Comparison of ENCODE assay signal across 8 mouse cellular contexts in genomic region chr11:119040600-119041324, GRCm38 (mm10). TPM values are rescaled to one million over a fixed set of nuclear protein-coding genes. Genes with fewer than 3 reads are reported as not detected.
DNase-seq lines count a peak whose midpoint lies in the region; ATAC-seq lines count a peak whose summit lies in the region.

TSS of gene Cbx8 (minus strand) at chr11:119040969.

- peak within 1 kb of the TSS; percentile 70 for H3K4me3 ChIP-seq in forebrain, embryonic 10.5 days
- H3K4me3 ChIP-seq in heart, embryonic 16.5 days (ENCODE audit: low read length), result peak within 1 kb of the TSS; percentile 82
- H3K4me3 ChIP-seq in liver, embryonic 15.5 days (replicated peaks), result peak within 1 kb of the TSS; percentile 66
- H3K4me3 ChIP-seq in neural tube, embryonic 12.5 days, result peak within 1 kb of the TSS; percentile 66

- no peaks in the 10 kb centered on the region for H3K9me3 ChIP-seq in forebrain, embryonic 10.5 days
- no peaks in the 10 kb centered on the region for H3K9me3 ChIP-seq in heart, embryonic 16.5 days (replicated peaks; ENCODE audit: control insufficient read depth, low read length)
- no peaks in the 10 kb centered on the region for H3K9me3 ChIP-seq in liver, embryonic 15.5 days (replicated peaks)
- H3K9me3 ChIP-seq in neural tube, embryonic 12.5 days, result no peaks in the 10 kb centered on the region

- peaks cover 10% of the 10 kb centered on the region for H3K36me3 ChIP-seq in forebrain, embryonic 10.5 days (replicated peaks)
- H3K36me3 ChIP-seq in heart, embryonic 16.5 days (ENCODE audit: control insufficient read depth, insufficient read depth), result peaks cover 7% of the 10 kb centered on the region
- H3K36me3 ChIP-seq in liver, embryonic 15.5 days (replicated peaks), result peaks cover 12% of the 10 kb centered on the region; the same call in 1 of the 2 replicates
- H3K36me3 ChIP-seq in neural tube, embryonic 12.5 days, result peaks cover 11% of the 10 kb centered on the region; the same call in 1 of the 2 replicates

- H3K9ac ChIP-seq in heart, embryonic 16.5 days (ENCODE audit: low read length), result peak within 1 kb of the TSS; percentile 92
- peak within 1 kb of the TSS; percentile 58 for H3K9ac ChIP-seq in liver, embryonic 15.5 days
- peak within 1 kb of the TSS; percentile 80 for H3K9ac ChIP-seq in neural tube, embryonic 12.5 days

- H3K27me3 ChIP-seq in forebrain, embryonic 10.5 days (ENCODE audit: poor library complexity, severe bottlenecking), result peaks cover 92% of the 10 kb centered on the region
- peaks cover 55% of the 10 kb centered on the region for H3K27me3 ChIP-seq in heart, embryonic 16.5 days (ENCODE audit: control insufficient read depth, insufficient read depth, low read length)
- H3K27me3 ChIP-seq in liver, embryonic 15.5 days, result peaks cover 100% of the 10 kb centered on the region
- peaks cover 78% of the 10 kb centered on the region for H3K27me3 ChIP-seq in neural tube, embryonic 12.5 days (replicated peaks)

- peak; percentile 96 for ATAC-seq in heart, embryonic 16.5 days (replicated peaks; ENCODE audit: extremely low read depth, insufficient read depth, low FRiP score)
- peak; percentile 84 for ATAC-seq in liver, embryonic 15.5 days (ENCODE audit: insufficient read depth)
- ATAC-seq in neural tube, embryonic 12.5 days (ENCODE audit: low FRiP score, low read depth), result peak; percentile 90

- under 1% methylated on average over 63 of the region's 63 CpGs for WGBS in forebrain, embryonic 10.5 days
- under 1% methylated on average over 54 of the region's 63 CpGs for WGBS in heart, embryonic 16.5 days
- WGBS in liver, embryonic 15.5 days (ENCODE audit: insufficient replicate concordance), result under 1% methylated on average over 62 of the region's 63 CpGs
- under 1% methylated on average over 58 of the region's 63 CpGs for WGBS in neural tube, embryonic 12.5 days

- H3K4me1 ChIP-seq in forebrain, embryonic 10.5 days, result peaks cover 97% of the 10 kb centered on the region
- H3K4me1 ChIP-seq in heart, embryonic 16.5 days (ENCODE audit: control insufficient read depth, insufficient read depth, low read length), result peaks cover 36% of the 10 kb centered on the region
- peaks cover 60% of the 10 kb centered on the region for H3K4me1 ChIP-seq in liver, embryonic 15.5 days (replicated peaks)
- H3K4me1 ChIP-seq in neural tube, embryonic 12.5 days, result peaks cover 68% of the 10 kb centered on the region

- peak; percentile 96 to 97 for DNase-seq in CD8-positive naive resting alpha-beta T cell, adult 2 months (ENCODE audit: low read depth in 2 of 2, low spot score in 2 of 2)
- DNase-seq in c-Kit-positive CD71-negative TER-119-negative erythroid progenitor cells, embryonic 14.5 days (ENCODE audit: low read depth), result peak; percentile 96
- peak; percentile 99 for DNase-seq in forebrain, embryonic 10.5 days (ENCODE audit: extremely low spot score, low spot score)
- DNase-seq in kidney, postnatal 36 days, result peak; percentile 100
- peak; percentile 98 for DNase-seq in telencephalon, adult 2 months (ENCODE audit: low read depth, low spot score)

- H3K4me2 ChIP-seq in heart, embryonic 16.5 days (ENCODE audit: low read depth, low read length), result peak within 1 kb of the TSS; percentile 98
- H3K4me2 ChIP-seq in liver, embryonic 15.5 days, result peak within 1 kb of the TSS; percentile 88
- H3K4me2 ChIP-seq in neural tube, embryonic 12.5 days (replicated peaks), result peak within 1 kb of the TSS; percentile 93

- H3K27ac ChIP-seq in forebrain, embryonic 10.5 days, result peak within 1 kb of the TSS; percentile 94
- H3K27ac ChIP-seq in heart, embryonic 16.5 days (ENCODE audit: low read length), result peak within 1 kb of the TSS; percentile 90
- peak within 1 kb of the TSS; percentile 48 for H3K27ac ChIP-seq in liver, embryonic 15.5 days (replicated peaks)
- peak within 1 kb of the TSS; percentile 82 for H3K27ac ChIP-seq in neural tube, embryonic 12.5 days

RNA-seq across cellular contexts. Expression of gene Cbx8, which starts in this region (rescaled TPM):
- 9.5 and 11.3 TPM in 2 replicates for polyA plus RNA-seq in forebrain, embryonic 10.5 days (2016; fragmentation: Nextera tagmentation; extraction: Ambion mirVana)
- polyA plus RNA-seq in heart, embryonic 16.5 days (2015; fragmentation: Nextera tagmentation; extraction: Ambion mirVana), result 7.0 and 7.5 TPM in 2 replicates
- 3.3 and 3.5 TPM in 2 replicates for polyA plus RNA-seq in liver, embryonic 15.5 days (2015; fragmentation: Nextera tagmentation; extraction: Ambion mirVana)
- polyA plus RNA-seq in neural tube, embryonic 12.5 days (2016; fragmentation: Nextera tagmentation; extraction: Ambion mirVana), result 8.6 and 9.9 TPM in 2 replicates

Comparison
In these comparisons a context has a peak if more than half of its experiments do, and no peak if none do; other contexts are left out.
1. Peak in every context shown above with its lines: DNase-seq, ATAC-seq, H3K4me3 ChIP-seq and H3K27ac ChIP-seq.